24 mouse cellular contexts compared by ENCODE assay signal in the genomic region with DNA sequence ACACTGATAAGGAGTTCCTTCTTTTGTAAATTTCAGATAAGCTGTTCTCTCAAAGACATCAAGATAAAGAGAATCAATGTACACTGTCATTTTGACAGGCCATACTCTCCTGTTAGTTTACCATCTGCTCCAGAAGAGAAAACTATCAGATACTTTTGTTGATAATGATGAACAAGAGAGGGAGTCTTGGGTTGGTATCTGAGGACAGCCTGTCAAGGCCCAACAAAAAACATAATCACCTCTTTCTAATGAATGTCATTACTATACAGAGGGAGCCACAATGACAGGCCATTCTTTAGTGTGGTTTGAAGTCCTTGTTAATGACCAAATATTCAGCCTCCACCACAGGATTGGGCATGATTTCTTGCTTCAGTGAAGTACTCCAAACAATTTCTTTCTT.
DNase-seq lines count a peak whose midpoint lies in the region; ATAC-seq and TF ChIP-seq lines count a peak whose summit lies in the region.
"Had no signal": no experiment of that assay in that cellular context is flagged by ENCODE, and none has a peak within 500 bp of the region (broad histone marks: within the 10 kb centered on the region; RNA-seq: fewer than 3 reads in every experiment).

No protein-coding gene starts in this region.

- ATAC-seq in forebrain, embryonic 14.5 days = 0 out of 2 replicates have a peak, but pooled peaks have one; percentile 42
- ATAC-seq in forebrain, embryonic 11.5 days (replicated peaks; ENCODE audit: low FRiP score) = no peak
- peak; percentile 56 for ATAC-seq in G1E (ENCODE audit: extremely low read depth, insufficient number of reproducible peaks, low FRiP score, poor library complexity, severe bottlenecking)
- ATAC-seq: activated CD4-positive, CD25-positive, alpha-beta regulatory T cell, adult 4 months; intestine, postnatal 0 days had no signal

- H3K27me3 ChIP-seq in forebrain, embryonic 14.5 days (replicated peaks; ENCODE audit: control insufficient read depth, insufficient read depth, low read length) = no peaks in the 10 kb centered on the region
- H3K27me3 ChIP-seq in forebrain, embryonic 11.5 days (ENCODE audit: control insufficient read depth, insufficient read depth, low read length) = no peaks in the 10 kb centered on the region
- no peaks in the 10 kb centered on the region for H3K27me3 ChIP-seq in G1E (ENCODE audit: insufficient read depth, low read length)
- H3K27me3 ChIP-seq: CH12.LX; embryonic facial prominence, embryonic 12.5 days; embryonic facial prominence, embryonic 15.5 days; hindbrain, embryonic 12.5 days; hindbrain, embryonic 15.5 days had no signal

- no peaks in the 10 kb centered on the region for H3K4me1 ChIP-seq in forebrain, embryonic 14.5 days (ENCODE audit: control insufficient read depth, insufficient read depth, low read length)
- H3K4me1 ChIP-seq in forebrain, embryonic 11.5 days (replicated peaks; ENCODE audit: control insufficient read depth, insufficient read depth, low read length) = no peaks in the 10 kb centered on the region
- no peaks in the 10 kb centered on the region for H3K4me1 ChIP-seq in G1E (ENCODE audit: insufficient read depth, low read depth, low read length)
- H3K4me1 ChIP-seq: embryonic facial prominence, embryonic 12.5 days; embryonic facial prominence, embryonic 15.5 days; hindbrain, embryonic 12.5 days; hindbrain, embryonic 15.5 days had no signal

- no peaks in the 10 kb centered on the region for H3K36me3 ChIP-seq in forebrain, embryonic 14.5 days (ENCODE audit: control insufficient read depth, insufficient read depth, low read length)
- H3K36me3 ChIP-seq in forebrain, embryonic 11.5 days (ENCODE audit: control insufficient read depth, insufficient read depth, low read length) = no peaks in the 10 kb centered on the region
- H3K36me3 ChIP-seq in G1E (replicated peaks) = no peaks in the 10 kb centered on the region
- H3K36me3 ChIP-seq: embryonic facial prominence, embryonic 12.5 days; embryonic facial prominence, embryonic 15.5 days; hindbrain, embryonic 12.5 days; hindbrain, embryonic 15.5 days had no signal

- H3K4me2 ChIP-seq in forebrain, embryonic 14.5 days (ENCODE audit: low read length) = no peak overlapping the region
- no peak overlapping the region for H3K4me2 ChIP-seq in forebrain, embryonic 11.5 days (ENCODE audit: low read depth, low read length, severe bottlenecking)
- H3K4me2 ChIP-seq: embryonic facial prominence, embryonic 12.5 days; embryonic facial prominence, embryonic 15.5 days; heart, embryonic 11.5 days; hindbrain, embryonic 12.5 days; hindbrain, embryonic 15.5 days had no signal

- H3K9me3 ChIP-seq in forebrain, embryonic 14.5 days (replicated peaks; ENCODE audit: control insufficient read depth, low read length) = no peaks in the 10 kb centered on the region
- H3K9me3 ChIP-seq in forebrain, embryonic 11.5 days (ENCODE audit: control insufficient read depth, low read length) = no peaks in the 10 kb centered on the region
- no peaks in the 10 kb centered on the region for H3K9me3 ChIP-seq in G1E (replicated peaks)
- H3K9me3 ChIP-seq: embryonic facial prominence, embryonic 12.5 days; embryonic facial prominence, embryonic 15.5 days; hindbrain, embryonic 12.5 days; hindbrain, embryonic 15.5 days had no signal

- H3K9ac ChIP-seq in forebrain, embryonic 14.5 days (ENCODE audit: low read length) = no peak overlapping the region
- H3K9ac ChIP-seq in forebrain, embryonic 11.5 days (ENCODE audit: low read length) = no peak overlapping the region
- H3K9ac ChIP-seq: embryonic facial prominence, embryonic 12.5 days; embryonic facial prominence, embryonic 15.5 days; hindbrain, embryonic 12.5 days; hindbrain, embryonic 15.5 days had no signal

- peak; percentile 11 for DNase-seq in forebrain, embryonic 14.5 days (ENCODE audit: low spot score)
- DNase-seq in forebrain, embryonic 11.5 days (ENCODE audit: low spot score) = no peak
- no peak for DNase-seq in G1E (ENCODE audit: low spot score)
- DNase-seq in brain, embryonic 14.5 days (ENCODE audit: low read depth) = peak; percentile 52
- no peak for DNase-seq in thymus, postnatal 14 days
- no peak for DNase-seq in heart, adult 9 months (ENCODE audit: low spot score in 2 of 2)
- DNase-seq: adrenal gland, adult 8-10 months; adrenal gland, postnatal 25 days; B cell, adult 2 months; cerebellum, adult 18-20 months; cerebellum, adult 9-10 months; cerebellum, postnatal 25 days; gastrocnemius, postnatal 10 days; gastrocnemius, postnatal 36 days; heart, adult 2 months; kidney, adult 2 months had no signal

- no peak overlapping the region for H3K4me3 ChIP-seq in forebrain, embryonic 14.5 days (ENCODE audit: low read depth, low read length)
- H3K4me3 ChIP-seq in forebrain, embryonic 11.5 days (ENCODE audit: low read depth, low read length) = no peak overlapping the region
- no peak overlapping the region for H3K4me3 ChIP-seq in G1E (ENCODE audit: low read depth, low read length)
- H3K4me3 ChIP-seq: embryonic facial prominence, embryonic 12.5 days; embryonic facial prominence, embryonic 15.5 days; heart, adult 2 months; hindbrain, embryonic 12.5 days; hindbrain, embryonic 15.5 days had no signal

- no peak overlapping the region for H3K27ac ChIP-seq in forebrain, embryonic 14.5 days (ENCODE audit: low read depth, low read length)
- no peak overlapping the region for H3K27ac ChIP-seq in forebrain, embryonic 11.5 days (ENCODE audit: low read depth, low read length)
- H3K27ac ChIP-seq: embryonic facial prominence, embryonic 12.5 days; embryonic facial prominence, embryonic 15.5 days; heart, adult 2 months; hindbrain, embryonic 12.5 days; hindbrain, embryonic 15.5 days had no signal

- no peak for TF ChIP-seq CTCF in G1E (IDR thresholded peaks at IDR 0.05; ENCODE audit: low read depth, low read length)
- TF ChIP-seq CTCF in brain, embryonic 14.5 days (IDR thresholded peaks at IDR 0.05; ENCODE audit: borderline replicate concordance, extremely low read depth, insufficient read depth, insufficient read length) = no peak

- TF ChIP-seq POLR2A in brain, embryonic 14.5 days (IDR thresholded peaks at IDR 0.05; ENCODE audit: borderline replicate concordance, extremely low read depth, insufficient read depth, insufficient read length, poor library complexity, severe bottlenecking) = no peak

Comparison
In these comparisons a context has a peak if more than half of its experiments do, and no peak if none do; other contexts are left out.
1. DNase-seq: peak in forebrain, embryonic 14.5 days (single experiment) and brain, embryonic 14.5 days (single experiment); none in forebrain, embryonic 11.5 days (single experiment), G1E (single experiment), thymus, postnatal 14 days (single experiment) and heart, adult 9 months (0 of 2).